Mouse (Mus musculus) adrenal gland, adult 18-20 months (tissue): ENCODE results near the gene Tanc2. TPM values are rescaled to one million over a fixed set of nuclear protein-coding genes. Genes with fewer than 3 reads are reported as not detected.

Experiments
- DNase-seq, 2 experiments: peaks; one replicate each; pipeline ENCODE4 v3.0.0; 2021 to 2022; ENCODE audit warnings: low spot score in 2 of 2
- long read RNA-seq, 2 experiments: library from polyadenylated mRNA; stranded (forward); transcript quantifications; one replicate each; pipeline ENCODE4 v2.0.0; 2021
- total RNA-seq, 2 experiments: library from RNA; stranded (reverse); gene quantifications; 1 replicate in 1 of 2; 2 replicates in 1 of 2; pipeline ENCODE4 v1.2.3; 2021

The Tanc2 gene
- 10 to 100 TPM; 10.6 to 16.0 TPM for total RNA-seq
- long read RNA-seq, experiment 1, partial matches to known transcripts: 1 of 3 reads
- long read RNA-seq, experiment 1, other reads (novel, unspliced or antisense): 2 of 3 reads
- long read RNA-seq, experiment 2, partial matches to known transcripts: 0 of 2 reads
- long read RNA-seq, experiment 2, other reads (novel, unspliced or antisense): 2 of 2 reads

GRCm38 (mm10) chr11:105589877-105590641, at the start of gene Tanc2:
Gene Tanc2, plus strand, starts transcription at chr11:105589986.
- DNase-seq: peak; percentile 44 to 64

GRCm38 (mm10) chr11:105540781-105541180, 49.0 kb upstream of the Tanc2 start:
- DNase-seq: no peak

- no peak for DNase-seq
Observed at GRCm38 (mm10) chr11:105541366-105541765, 48.4 kb upstream of the Tanc2 start.

- no peak for DNase-seq
Observed at GRCm38 (mm10) chr11:105542129-105542528, 47.7 kb upstream of the Tanc2 start.

- no peak for DNase-seq
Observed at GRCm38 (mm10) chr11:105545801-105546200, 44.0 kb upstream of the Tanc2 start.

GRCm38 (mm10) chr11:105546393-105546792, 43.4 kb upstream of the Tanc2 start:
- DNase-seq: no peak

GRCm38 (mm10) chr11:105548383-105548782, 41.4 kb upstream of the Tanc2 start:
- no peak for DNase-seq

- peak in 1 of 2 experiments; percentile 42 for DNase-seq
Observed at GRCm38 (mm10) chr11:105549164-105550121, 40.3 kb upstream of the Tanc2 start.

GRCm38 (mm10) chr11:105557285-105557684, 32.5 kb upstream of the Tanc2 start:
- DNase-seq: no peak

- no peak for DNase-seq
Observed at GRCm38 (mm10) chr11:105558091-105558490, 31.7 kb upstream of the Tanc2 start.

GRCm38 (mm10) chr11:105558803-105559505, 30.8 kb upstream of the Tanc2 start:
- no peak for DNase-seq

GRCm38 (mm10) chr11:105563546-105563945, 26.2 kb upstream of the Tanc2 start:
- no peak for DNase-seq

- DNase-seq: no peak
Observed at GRCm38 (mm10) chr11:105567221-105567641, 22.6 kb upstream of the Tanc2 start.

GRCm38 (mm10) chr11:105571996-105572395, 17.8 kb upstream of the Tanc2 start:
- DNase-seq: no peak

GRCm38 (mm10) chr11:105574241-105574640, 15.5 kb upstream of the Tanc2 start:
- peak in 1 of 2 experiments; percentile 25 for DNase-seq

GRCm38 (mm10) chr11:105577211-105577610, 12.6 kb upstream of the Tanc2 start:
- no peak for DNase-seq

- no peak for DNase-seq
Observed at GRCm38 (mm10) chr11:105582020-105582419, 7.8 kb upstream of the Tanc2 start.

- peak; percentile 86 to 88 for DNase-seq
Observed at GRCm38 (mm10) chr11:105589231-105589876, 432 bp upstream of the Tanc2 start.

GRCm38 (mm10) chr11:105591905-105592304, 2.1 kb downstream of the Tanc2 start:
- DNase-seq: no peak

- no peak for DNase-seq
Observed at GRCm38 (mm10) chr11:105602177-105602576, 12.4 kb downstream of the Tanc2 start.
